Mouse (Mus musculus): Measurements from ENCODE around the gene Tmem274.

Tmem274 gene

DNA sequence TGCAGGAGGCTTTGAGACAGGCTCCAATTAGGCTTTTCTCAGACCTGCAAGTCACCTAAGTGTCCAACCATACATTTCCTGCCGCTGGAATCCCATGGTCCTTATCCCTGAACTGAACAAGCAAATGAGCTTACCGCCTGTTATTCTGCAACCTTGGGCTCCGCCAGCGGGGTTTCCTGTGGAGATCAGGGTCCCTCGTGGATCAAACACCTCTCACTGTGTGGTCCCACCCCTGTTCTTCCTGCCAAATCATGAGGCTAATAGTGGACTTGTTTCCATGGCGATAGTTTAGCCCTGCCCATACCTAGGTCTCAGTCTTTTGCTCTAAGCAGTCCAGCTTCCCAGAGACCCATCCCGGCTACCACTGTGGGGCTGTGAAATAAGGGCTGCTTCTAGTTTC is 49.2 kb downstream of the Tmem274 start:
- DNase-seq, result no peak

DNA sequence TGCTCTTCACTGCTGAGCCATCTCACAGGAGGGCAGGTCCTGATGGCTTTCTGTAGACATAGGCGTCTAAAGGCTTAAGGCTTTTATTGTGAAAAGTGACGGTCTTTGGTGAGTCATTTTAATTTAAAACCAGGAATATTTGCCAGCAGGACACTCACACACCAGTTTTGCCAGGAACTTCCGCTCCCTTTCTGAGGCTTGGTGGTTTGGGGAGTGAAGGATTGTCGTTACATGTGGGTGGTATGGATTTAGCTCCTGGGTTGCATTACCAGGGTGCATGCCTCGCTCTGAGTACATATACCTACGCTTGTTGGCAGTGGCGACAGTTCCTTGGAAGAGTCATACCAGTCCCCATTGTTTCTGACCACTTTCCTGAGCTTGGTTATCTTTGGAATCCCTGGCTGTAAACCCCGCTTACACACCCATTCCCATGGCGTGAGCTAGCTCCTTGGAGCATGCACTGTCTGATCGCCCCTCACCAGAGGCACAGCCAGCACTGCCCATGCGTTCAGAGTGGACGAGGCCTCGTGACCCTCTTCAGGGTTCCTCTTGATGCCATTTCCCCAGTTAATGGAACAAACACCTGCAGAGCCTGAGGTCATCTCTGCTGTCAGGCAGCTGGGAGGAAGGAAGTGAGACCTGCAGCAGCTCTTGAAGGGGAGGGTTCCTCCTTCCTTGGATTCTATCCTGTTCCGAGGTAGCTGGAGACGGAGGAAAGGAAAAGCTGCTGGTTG is 50.6 kb downstream of the Tmem274 start:
- no peak for DNase-seq

DNA sequence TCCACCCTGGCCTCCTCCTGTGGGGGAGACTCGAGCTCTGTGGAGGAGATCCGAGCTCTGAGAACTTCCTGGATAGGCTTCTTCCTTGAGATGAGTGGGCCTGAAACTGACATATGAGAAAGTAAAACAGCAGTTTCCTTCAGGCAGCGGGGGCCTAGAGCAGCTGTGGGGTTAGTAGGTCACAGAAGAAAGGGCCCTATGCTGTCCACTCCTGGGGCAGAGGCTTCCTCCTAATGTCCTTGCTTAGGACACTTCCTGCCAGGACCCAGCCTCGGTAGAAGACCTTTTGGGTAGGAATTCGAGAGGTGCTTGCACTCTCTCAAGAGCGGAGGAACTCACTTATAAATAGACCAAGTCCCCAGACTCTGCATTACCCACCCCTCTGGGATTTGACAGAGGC is 52.5 kb downstream of the Tmem274 start:
- no peak for DNase-seq
